29 mouse cellular contexts compared by ENCODE assay signal in genomic region chr6:84062541-84062940, GRCm38 (mm10). TPM values are rescaled to one million over a fixed set of nuclear protein-coding genes. Genes with fewer than 3 reads are reported as not detected.
DNase-seq lines count a peak whose midpoint lies in the region; ATAC-seq and TF ChIP-seq lines count a peak whose summit lies in the region.
"Had no signal": no experiment of that assay in that cellular context is flagged by ENCODE, and none has a peak within 500 bp of the region (broad histone marks: within the 10 kb centered on the region; RNA-seq: fewer than 3 reads in every experiment).

No protein-coding gene starts in this region.

- DNase-seq in lung, postnatal 36 days = no peak
- DNase-seq in MEL (ENCODE audit: low read depth, low spot score) (peak; percentile 10), ZHBTc4 (ENCODE audit: low read depth, low spot score) (peak; percentile 81)
- DNase-seq in hindbrain, embryonic 14.5 days (ENCODE audit: low spot score) = no peak
- no peak for DNase-seq in layer of hippocampus, postnatal 25 days (ENCODE audit: extremely low spot score in 1 of 2, low spot score in 1 of 2)
- DNase-seq: adrenal gland, adult 2 months; adrenal gland, postnatal 10 days; adrenal gland, postnatal 25 days; B cell, adult 2 months; cerebellum, adult 11 months; cerebellum, adult 18-20 months; cerebellum, adult 8-10 months; cerebellum, adult 9-11 months; cerebellum, postnatal 14 days; cerebellum, postnatal 36 days; embryo, embryonic 11 days; forebrain, postnatal 0 days had no signal

- H3K4me2 ChIP-seq in lung, embryonic 16.5 days (ENCODE audit: low read depth, low read length) = no peak overlapping the region
- no peak overlapping the region for H3K4me2 ChIP-seq in hindbrain, embryonic 14.5 days (replicated peaks)
- H3K4me2 ChIP-seq: embryonic facial prominence, embryonic 13.5 days; embryonic facial prominence, embryonic 15.5 days; forebrain, embryonic 13.5 days; forebrain, embryonic 15.5 days had no signal

- TF ChIP-seq EP300 in ES-Bruce4 (IDR thresholded peaks at IDR 0.05; ENCODE audit: insufficient read depth, low read depth, low read length) = peak; percentile 16; the same call in 1 of the 2 replicates
- no peak for TF ChIP-seq EP300 in MEL (IDR thresholded peaks at IDR 0.05; ENCODE audit: low read depth in 1 of 2, low read length in 2 of 2)

- ATAC-seq in lung, embryonic 16.5 days (ENCODE audit: low read depth) = peak; percentile 31; the same call in 1 of the 2 replicates
- ATAC-seq in hindbrain, embryonic 14.5 days (ENCODE audit: low FRiP score) = no peak
- ATAC-seq: CD4-positive, CD25-positive, alpha-beta regulatory T cell, adult 4 months; forebrain, embryonic 13.5 days; forebrain, embryonic 15.5 days; forebrain, postnatal 0 days had no signal

- TF ChIP-seq CTCF in ES-Bruce4 (IDR thresholded peaks at IDR 0.05; ENCODE audit: low read depth, low read length) = no peak
- no peak for TF ChIP-seq CTCF in MEL (IDR thresholded peaks at IDR 0.05 in 2 of 3, conservative IDR thresholded peaks at IDR 0.05 in 1 of 3; ENCODE audit: control insufficient read depth in 1 of 3, insufficient read depth in 1 of 3, low read depth in 2 of 3, low read length in 3 of 3, poor library complexity in 1 of 3, severe bottlenecking in 1 of 3)

- no peak overlapping the region for H3K27ac ChIP-seq in lung, embryonic 16.5 days (ENCODE audit: low read length)
- no peak overlapping the region for H3K27ac ChIP-seq in ES-Bruce4 (ENCODE audit: insufficient read depth, low read length)
- H3K27ac ChIP-seq in MEL (ENCODE audit: control insufficient read depth, low read depth, low read length) = no peak overlapping the region
- no peak overlapping the region for H3K27ac ChIP-seq in hindbrain, embryonic 14.5 days
- H3K27ac ChIP-seq: embryonic facial prominence, embryonic 13.5 days; embryonic facial prominence, embryonic 15.5 days; forebrain, embryonic 10.5 days; forebrain, embryonic 13.5 days; forebrain, embryonic 15.5 days had no signal

- H3K4me1 ChIP-seq in lung, embryonic 16.5 days (replicated peaks; ENCODE audit: control insufficient read depth, insufficient read depth, low read length) = peaks cover 3% of the 10 kb centered on the region; the same call in 1 of the 2 replicates
- H3K4me1 ChIP-seq in ES-Bruce4 (ENCODE audit: control insufficient read depth, insufficient read depth, low read length) = peaks cover 13% of the 10 kb centered on the region
- no peaks in the 10 kb centered on the region for H3K4me1 ChIP-seq in MEL (ENCODE audit: control insufficient read depth in 1 of 2, insufficient read depth in 2 of 2, low read length in 2 of 2)
- H3K4me1 ChIP-seq in hindbrain, embryonic 14.5 days (replicated peaks; ENCODE audit: control insufficient read depth, insufficient read depth, low read length) = no peaks in the 10 kb centered on the region
- H3K4me1 ChIP-seq: embryonic facial prominence, embryonic 13.5 days; forebrain, embryonic 13.5 days; forebrain, embryonic 15.5 days had no signal

- TF ChIP-seq POLR2A in ES-Bruce4 (IDR thresholded peaks at IDR 0.05; ENCODE audit: insufficient read depth, low read length) (no peak), MEL (IDR thresholded peaks at IDR 0.05; ENCODE audit: control insufficient read depth in 1 of 2, insufficient read depth in 1 of 2, low read depth in 1 of 2, low read length in 2 of 2, poor library complexity in 1 of 2) (no peak)

- H3K79me2 ChIP-seq in MEL (ENCODE audit: control insufficient read depth, insufficient read depth, low read length, poor library complexity) = no peaks in the 10 kb centered on the region

- H3K27me3 ChIP-seq in lung, embryonic 16.5 days (ENCODE audit: control insufficient read depth, insufficient read depth, low read depth, low read length) = no peaks in the 10 kb centered on the region
- H3K27me3 ChIP-seq in ES-Bruce4 (ENCODE audit: control insufficient read depth, insufficient read depth, low read length, poor library complexity, severe bottlenecking) (no peaks in the 10 kb centered on the region), MEL (ENCODE audit: control insufficient read depth in 1 of 2, insufficient read depth in 2 of 2, low read length in 2 of 2) (peaks cover 2% of the 10 kb centered on the region in 2 experiments; a peak in 2 of 4 replicates)
- no peaks in the 10 kb centered on the region for H3K27me3 ChIP-seq in hindbrain, embryonic 14.5 days (ENCODE audit: control insufficient read depth, insufficient read depth, low read length)
- H3K27me3 ChIP-seq: CH12.LX; embryonic facial prominence, embryonic 15.5 days; forebrain, embryonic 13.5 days; forebrain, embryonic 15.5 days had no signal

- no peak overlapping the region for H3K4me3 ChIP-seq in lung, embryonic 16.5 days (ENCODE audit: low read length)
- H3K4me3 ChIP-seq in ES-Bruce4 (ENCODE audit: low read depth, low read length) (no peak overlapping the region), MEL (ENCODE audit: control insufficient read depth in 1 of 2, insufficient read depth in 1 of 2, low read depth in 2 of 2, low read length in 2 of 2) (no peak overlapping the region)
- H3K4me3 ChIP-seq in hindbrain, embryonic 14.5 days (replicated peaks; ENCODE audit: low read length) = no peak overlapping the region
- H3K4me3 ChIP-seq: embryonic facial prominence, embryonic 13.5 days; embryonic facial prominence, embryonic 15.5 days; erythroblast, embryonic 14.5 days; forebrain, embryonic 10.5 days; forebrain, embryonic 13.5 days; forebrain, embryonic 15.5 days had no signal

- 33% methylated on average over 5 of the region's 5 CpGs for WGBS in lung, embryonic 16.5 days
- WGBS in hindbrain, embryonic 14.5 days = 73% methylated on average over 5 of the region's 5 CpGs

- no peaks in the 10 kb centered on the region for H3K36me3 ChIP-seq in lung, embryonic 16.5 days (ENCODE audit: control insufficient read depth, insufficient read depth, low read length)
- H3K36me3 ChIP-seq in ES-Bruce4 (ENCODE audit: control insufficient read depth, insufficient read depth, low read length, poor library complexity, severe bottlenecking) (no peaks in the 10 kb centered on the region), MEL (ENCODE audit: control insufficient read depth in 1 of 2, insufficient read depth in 2 of 2, low read length in 2 of 2) (no peaks in the 10 kb centered on the region)
- no peaks in the 10 kb centered on the region for H3K36me3 ChIP-seq in hindbrain, embryonic 14.5 days (replicated peaks; ENCODE audit: control insufficient read depth, insufficient read depth)
- H3K36me3 ChIP-seq: embryonic facial prominence, embryonic 13.5 days; embryonic facial prominence, embryonic 15.5 days; forebrain, embryonic 10.5 days; forebrain, embryonic 15.5 days; G1E had no signal

- no peaks in the 10 kb centered on the region for H3K9me3 ChIP-seq in lung, embryonic 16.5 days (ENCODE audit: control insufficient read depth, low read length)
- H3K9me3 ChIP-seq in ES-Bruce4 (replicated peaks; ENCODE audit: control insufficient read depth, insufficient read depth, low read length, poor library complexity, severe bottlenecking) = no peaks in the 10 kb centered on the region
- no peaks in the 10 kb centered on the region for H3K9me3 ChIP-seq in MEL (replicated peaks; ENCODE audit: insufficient read depth, low read length)
- H3K9me3 ChIP-seq in hindbrain, embryonic 14.5 days (ENCODE audit: control insufficient read depth, low read length) = no peaks in the 10 kb centered on the region
- H3K9me3 ChIP-seq: embryonic facial prominence, embryonic 13.5 days; embryonic facial prominence, embryonic 15.5 days; forebrain, embryonic 10.5 days; forebrain, embryonic 13.5 days; forebrain, embryonic 15.5 days; G1E had no signal

- no peak overlapping the region for H3K9ac ChIP-seq in lung, embryonic 16.5 days (ENCODE audit: low read length)
- no peak overlapping the region for H3K9ac ChIP-seq in ES-Bruce4 (ENCODE audit: low read depth, poor library complexity, severe bottlenecking)
- H3K9ac ChIP-seq in MEL (ENCODE audit: control insufficient read depth, low read depth, low read length, poor library complexity, severe bottlenecking) = no peak overlapping the region
- no peak overlapping the region for H3K9ac ChIP-seq in hindbrain, embryonic 14.5 days
- H3K9ac ChIP-seq: embryonic facial prominence, embryonic 13.5 days; embryonic facial prominence, embryonic 15.5 days; forebrain, embryonic 13.5 days; forebrain, embryonic 15.5 days; forebrain, postnatal 0 days had no signal

- TF ChIP-seq RAD21 in MEL (IDR thresholded peaks at IDR 0.05; ENCODE audit: low read depth, low read length) = no peak

TF ChIP-seq in MEL, 35 proteins besides CTCF, POLR2A, EP300 and RAD21 (continues in another document):
- TF ChIP-seq JUND (IDR thresholded peaks at IDR 0.05; ENCODE audit: low read depth, low read length) (no peak), E2F4 (IDR thresholded peaks at IDR 0.05; ENCODE audit: borderline replicate concordance, low read depth, low read length) (no peak), MEF2A (IDR thresholded peaks at IDR 0.05; ENCODE audit: extremely low read depth, insufficient replicate concordance, low read depth, low read length, poor library complexity, severe bottlenecking) (no peak), MAX (IDR thresholded peaks at IDR 0.05; ENCODE audit: low read length) (no peak), TBP (IDR thresholded peaks at IDR 0.05; ENCODE audit: low read depth, low read length) (no peak), MAFK (IDR thresholded peaks at IDR 0.05; ENCODE audit: borderline replicate concordance, low read depth, low read length) (no peak), MYB (IDR thresholded peaks at IDR 0.05; ENCODE audit: low read depth, low read length) (no peak), CHD1 (IDR thresholded peaks at IDR 0.05; ENCODE audit: low read depth, low read length) (no peak), GATA1 (IDR thresholded peaks at IDR 0.05; ENCODE audit: low read depth, low read length) (no peak), BHLHE40 (IDR thresholded peaks at IDR 0.05; ENCODE audit: borderline replicate concordance, low read depth, low read length) (no peak), NELFE (IDR thresholded peaks at IDR 0.05; ENCODE audit: low read depth, low read length) (no peak), SMC3 (IDR thresholded peaks at IDR 0.05; ENCODE audit: low read depth, low read length) (no peak), HCFC1 (IDR thresholded peaks at IDR 0.05; ENCODE audit: low read depth, low read length) (no peak), KAT2A (conservative IDR thresholded peaks at IDR 0.05; ENCODE audit: low read depth, low read length) (no peak), TAL1 (IDR thresholded peaks at IDR 0.05; ENCODE audit: low read length) (no peak), POLR2AphosphoS2 (IDR thresholded peaks at IDR 0.05; ENCODE audit: low read length) (no peak)

RNA-seq across cellular contexts. Expression of gene Dysf, which starts 54.2 kb away (rescaled TPM):
- 9.4 TPM in 2 replicates for polyA plus RNA-seq in lung, embryonic 16.5 days (2015; fragmentation: Nextera tagmentation; extraction: Ambion mirVana)
- 15.0 and 18.5 TPM in 2 replicates for polyA plus RNA-seq in ES-Bruce4 (2011; ENCODE audit: insufficient read depth, insufficient read length, low read depth, missing spikeins)
- total RNA-seq in MEL (2012; rRNA removed) = not detected in 2 replicates
- polyA plus RNA-seq in MEL (2012; ENCODE audit: insufficient read depth in 1 of 2, insufficient read length in 2 of 2, low read depth in 1 of 2, low replicate concordance in 2 of 2, missing spikeins in 1 of 2) = not detected
- polyA plus RNA-seq in hindbrain, embryonic 14.5 days (2014; fragmentation: Nextera tagmentation; extraction: Ambion mirVana) = 3.3 TPM in 2 replicates
- 1 to 10 TPM; 1.1 to 3.5 TPM for total RNA-seq in layer of hippocampus, postnatal 25 days (2021)
- total RNA-seq: common myeloid progenitor, adult 5-6 weeks had no signal
- polyA plus RNA-seq: CD4-positive, CD25-positive, alpha-beta regulatory T cell, adult 4 months; G1E had no signal

Comparison
In these comparisons a context has a peak if more than half of its experiments do, and no peak if none do; other contexts are left out.
1. DNase-seq: peak in MEL (single experiment) and ZHBTc4 (single experiment); none in lung, postnatal 36 days (single experiment), hindbrain, embryonic 14.5 days (single experiment) and layer of hippocampus, postnatal 25 days (0 of 2).